Mouse (Mus musculus) stomach, postnatal 0 days (tissue): Measurements from ENCODE around the gene Rnf34. TPM values are rescaled to one million over a fixed set of nuclear protein-coding genes. Genes with fewer than 3 reads are reported as not detected.

Experiments
- ATAC-seq: fragments of 200-750 bp; cut with Nextera tagmentation; 2 replicates; pipeline ENCODE4 v1.8.0; 2017; ENCODE audit not compliant: low FRiP score, low TSS enrichment
- DNase-seq: peaks from one replicate; pipeline ENCODE4 v3.0.0-alpha.2; 2016; ENCODE audit warnings: low spot score
- H3K27ac ChIP-seq: fragments of 300-500 bp; sonication (generic); replicated peaks from 2 replicates; pipeline ENCODE4 v1.5.1; 2014; ENCODE audit warnings: mild to moderate bottlenecking, control low read depth
- H3K27me3 ChIP-seq: fragments of 300-500 bp; sonication (generic); 2 replicates; pipeline ENCODE4 v1.6.1; 2014; ENCODE audit warnings: low read length; ENCODE audit not compliant: control insufficient read depth, insufficient read depth
- H3K36me3 ChIP-seq: fragments of 300-500 bp; sonication (generic); 2 replicates; pipeline ENCODE4 v1.6.1; 2014; ENCODE audit warnings: low read length, mixed read lengths; ENCODE audit not compliant: control insufficient read depth, insufficient read depth
- H3K4me1 ChIP-seq: fragments of 300-500 bp; sonication (generic); replicated peaks from 2 replicates; pipeline ENCODE4 v1.6.1; 2014; ENCODE audit warnings: antibody characterized with exemption; ENCODE audit not compliant: control insufficient read depth, insufficient read depth
- H3K4me2 ChIP-seq: fragments of 300-500 bp; sonication (generic); replicated peaks from 2 replicates; pipeline ENCODE4 v1.6.1; 2014; ENCODE audit warnings: low read depth, mild to moderate bottlenecking, control low read depth, moderate library complexity
- H3K4me3 ChIP-seq: fragments of 300-500 bp; sonication (generic); 2 replicates; pipeline ENCODE4 v1.5.1; 2014; ENCODE audit warnings: low read depth, low read length, control low read depth
- H3K9ac ChIP-seq: fragments of 300-500 bp; sonication (generic); 2 replicates; pipeline ENCODE4 v1.6.1; 2014; ENCODE audit warnings: mild to moderate bottlenecking, low read length, control low read depth, mixed read lengths
- H3K9me3 ChIP-seq: fragments of 300-500 bp; sonication (generic); 2 replicates; pipeline ENCODE4 v1.6.1; 2016; ENCODE audit warnings: low read length; ENCODE audit not compliant: control insufficient read depth
- CTCF ChIP-seq: IDR thresholded peaks from 2 replicates; pipeline ENCODE4 v1.5.1; 2016; ENCODE audit warnings: antibody characterized with exemption, low read depth, mild to moderate bottlenecking, moderate library complexity
- EP300 ChIP-seq: optimal IDR thresholded peaks from 2 replicates; pipeline ENCODE3; 2016; ENCODE audit warnings: antibody characterized with exemption
- WGBS: fragments of 180-500 bp; shearing (Covaris S2); extraction: QIAGEN DNeasy Blood & Tissue Kit; methylation state at CpG from one replicate; pipeline ENCODE4 v1.1.7; 2014; 5-methylcytosine and 5-hydroxymethylcytosine counted together
- polyA plus RNA-seq: library from polyadenylated mRNA; unstranded; fragments of >200 nt; fragmentation: Nextera tagmentation; extraction: Ambion mirVana; gene quantifications from 2 replicates; pipeline ENCODE4 v1.2.1, GENCODE M21; 2015

Rnf34 gene
- polyA plus RNA-seq, 1 experiment from 2014 or later = 19.1 TPM

DNA sequence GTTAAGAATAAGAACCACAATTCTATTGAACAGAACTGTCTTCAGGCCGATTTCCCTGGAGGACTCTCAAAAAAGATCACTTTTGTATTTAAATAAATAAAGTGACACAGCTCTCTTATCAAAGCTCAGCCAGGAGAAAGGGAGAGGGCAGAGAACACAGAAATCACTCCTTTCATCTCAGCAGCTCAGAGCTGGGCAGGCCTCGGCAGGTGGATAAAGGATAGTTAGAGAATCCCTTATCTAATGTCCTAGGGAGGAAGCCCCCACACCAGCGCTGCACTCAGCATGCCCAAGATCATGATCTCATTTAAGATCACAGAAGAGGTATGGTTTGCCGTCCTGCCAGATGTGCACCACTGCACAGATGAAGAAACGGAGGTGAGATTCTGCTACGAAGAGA is 52.4 kb downstream of the Rnf34 start:
- Histone ChIP-seq H3K4me3 (no peak overlapping the region), H3K4me1 (no peaks in the 10 kb centered on the region), H3K27ac (no peak overlapping the region), H3K9me3 (no peaks in the 10 kb centered on the region), H3K9ac (no peak overlapping the region), H3K36me3 (no peaks in the 10 kb centered on the region), H3K27me3 (no peaks in the 10 kb centered on the region), H3K4me2 (no peak overlapping the region)
- TF ChIP-seq EP300 (no peak), CTCF (no peak)
- 71% methylated on average over 6 of the region's 6 CpGs for WGBS
- ATAC-seq (no peak), DNase-seq (no peak)

DNA sequence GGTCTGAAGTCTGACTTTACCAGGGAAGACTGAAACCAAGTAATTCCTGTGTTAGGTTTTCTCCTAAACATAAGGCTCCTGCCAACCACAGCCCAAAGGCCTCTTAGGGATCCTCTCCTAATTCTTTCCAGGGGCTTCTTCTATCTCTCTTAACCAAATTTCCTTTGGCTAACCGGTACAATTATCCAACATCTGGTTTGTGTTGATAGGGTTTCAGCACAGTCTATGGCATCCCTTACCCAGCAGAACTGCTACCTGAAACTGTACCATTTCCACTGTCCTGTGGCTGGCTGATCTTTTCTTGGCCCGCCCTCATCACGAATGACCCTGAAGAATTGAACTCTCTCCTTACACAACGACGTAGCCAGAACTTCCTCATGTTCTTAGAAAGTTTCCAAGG is 53.3 kb downstream of the Rnf34 start:
- Histone ChIP-seq H3K9me3 (no peaks in the 10 kb centered on the region), H3K9ac (no peak overlapping the region), H3K36me3 (no peaks in the 10 kb centered on the region), H3K4me2 (no peak overlapping the region), H3K4me3 (no peak overlapping the region), H3K4me1 (no peaks in the 10 kb centered on the region), H3K27me3 (no peaks in the 10 kb centered on the region), H3K27ac (no peak overlapping the region)
- WGBS = 81% methylated on average over 5 of the region's 5 CpGs
- no peak for TF ChIP-seq CTCF
- no peak for TF ChIP-seq EP300
- DNase-seq (no peak), ATAC-seq (no peak)

DNA sequence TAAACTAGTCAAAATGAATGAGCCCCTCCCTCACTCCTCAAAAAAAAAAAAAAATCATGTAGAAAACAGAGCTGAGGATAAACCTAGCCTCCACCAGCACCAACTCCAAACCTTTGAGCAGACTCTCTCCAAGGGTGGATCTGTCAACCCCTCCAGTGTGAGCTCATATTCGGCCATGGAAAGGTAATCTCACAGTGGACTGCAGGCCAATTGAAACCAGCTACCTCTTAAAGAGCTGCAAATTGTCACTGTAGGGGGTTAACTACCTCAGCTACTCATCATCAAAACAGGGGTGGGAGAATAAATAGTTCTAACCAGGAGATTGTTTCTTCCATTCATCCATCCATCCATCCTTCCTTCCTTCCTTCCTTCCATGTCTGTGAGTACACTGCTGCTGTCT is 57.3 kb downstream of the Rnf34 start:
- Histone ChIP-seq H3K4me3 (no peak overlapping the region), H3K4me2 (no peak overlapping the region), H3K27me3 (no peaks in the 10 kb centered on the region), H3K36me3 (no peaks in the 10 kb centered on the region), H3K9ac (no peak overlapping the region), H3K9me3 (no peaks in the 10 kb centered on the region), H3K4me1 (no peaks in the 10 kb centered on the region), H3K27ac (no peak overlapping the region)
- DNase-seq = no peak
- TF ChIP-seq CTCF (no peak), EP300 (no peak)
- no peak for ATAC-seq
- WGBS = 77% methylated on average over 1 of the region's 1 CpGs

DNA sequence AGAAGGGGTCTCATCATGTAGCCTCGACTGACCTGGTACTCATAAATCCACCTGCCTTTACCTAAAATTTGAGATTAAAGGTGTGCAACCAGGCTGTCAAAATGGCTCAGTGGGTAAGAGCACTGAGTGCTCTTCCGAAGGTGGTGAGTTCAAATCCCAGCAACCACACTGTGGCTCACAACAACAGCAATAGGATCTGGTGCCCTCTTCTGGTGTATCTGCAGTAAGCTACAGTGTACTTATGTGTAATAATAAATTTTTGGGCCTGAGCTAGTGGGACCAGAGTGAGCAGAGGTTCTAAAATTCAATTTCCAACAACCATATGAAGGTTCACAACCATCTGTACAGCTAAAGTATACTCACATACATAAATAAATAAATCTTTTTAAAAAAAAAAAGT is 58.2 kb downstream of the Rnf34 start:
- no peaks in the 10 kb centered on the region for H3K9me3 ChIP-seq
- no peaks in the 10 kb centered on the region for H3K27me3 ChIP-seq
- no peak for TF ChIP-seq EP300
- peak; percentile 45 for TF ChIP-seq CTCF
- DNase-seq = no peak
- H3K4me1 ChIP-seq = no peaks in the 10 kb centered on the region
- WGBS = 93% methylated on average over 2 of the region's 2 CpGs
- H3K36me3 ChIP-seq = no peaks in the 10 kb centered on the region
- H3K27ac ChIP-seq = no peak overlapping the region
- no peak overlapping the region for H3K4me2 ChIP-seq
- ATAC-seq = no peak
- no peak overlapping the region for H3K4me3 ChIP-seq
- H3K9ac ChIP-seq = no peak overlapping the region

DNA sequence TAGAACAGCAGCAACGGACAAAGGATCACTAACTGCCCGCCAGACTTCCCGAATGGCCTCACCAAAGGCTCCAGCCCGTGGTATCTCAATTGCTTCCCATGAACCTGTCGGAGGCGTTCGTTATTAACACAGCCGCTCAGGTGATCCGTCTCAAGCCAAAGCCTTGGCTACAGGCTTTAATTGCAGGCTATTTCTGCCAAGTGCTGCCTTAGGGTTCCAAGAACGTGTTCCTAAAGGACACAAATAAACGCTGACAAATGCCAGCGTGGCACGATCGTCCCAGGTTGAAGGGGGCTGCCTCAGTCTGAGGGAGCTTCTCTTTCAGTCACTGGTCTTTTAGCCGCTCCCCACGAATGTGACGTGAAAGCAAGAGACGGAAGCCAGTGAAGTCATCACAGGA is 59.6 kb downstream of the Rnf34 start:
- Histone ChIP-seq H3K36me3 (no peaks in the 10 kb centered on the region), H3K4me2 (no peak overlapping the region), H3K9ac (no peak overlapping the region), H3K4me1 (no peaks in the 10 kb centered on the region), H3K27ac (no peak overlapping the region), H3K4me3 (no peak overlapping the region), H3K27me3 (no peaks in the 10 kb centered on the region), H3K9me3 (no peaks in the 10 kb centered on the region)
- TF ChIP-seq CTCF (no peak), EP300 (no peak)
- ATAC-seq (no peak), DNase-seq (no peak)
- WGBS = 84% methylated on average over 18 of the region's 18 CpGs

DNA sequence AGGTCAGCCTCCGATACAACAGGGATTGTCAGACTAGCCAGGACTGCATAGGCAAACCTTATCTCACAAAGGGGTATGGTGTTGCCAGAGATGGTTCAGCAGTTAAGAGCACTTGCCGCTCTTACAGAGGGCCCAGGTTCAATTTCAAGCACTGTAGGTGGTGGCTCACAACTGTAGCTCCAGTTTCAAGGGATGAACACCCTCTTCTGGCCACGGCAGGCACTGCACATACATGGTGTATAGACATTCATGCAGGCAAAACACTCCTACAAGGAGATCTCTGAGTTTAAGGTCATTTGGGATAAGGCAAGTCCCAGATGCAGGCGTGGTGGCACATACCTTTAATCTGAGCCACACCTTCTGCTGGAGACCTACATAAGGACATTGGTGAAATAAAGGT is 63.0 kb downstream of the Rnf34 start:
- Histone ChIP-seq H3K36me3 (no peaks in the 10 kb centered on the region), H3K9me3 (no peaks in the 10 kb centered on the region), H3K27ac (no peak overlapping the region), H3K4me3 (no peak overlapping the region), H3K27me3 (no peaks in the 10 kb centered on the region), H3K4me1 (no peaks in the 10 kb centered on the region), H3K4me2 (no peak overlapping the region), H3K9ac (no peak overlapping the region)
- WGBS = 86% methylated on average over 4 of the region's 4 CpGs
- TF ChIP-seq EP300 (no peak), CTCF (peak; percentile 44; the same call in 1 of the 2 replicates)
- ATAC-seq (no peak), DNase-seq (no peak)
